Mouse (Mus musculus) stomach, embryonic 14.5 days (tissue): ENCODE data around the gene Aimp1. TPM values are rescaled to one million over a fixed set of nuclear protein-coding genes. Genes with fewer than 3 reads are reported as not detected.

Source experiments
- ATAC-seq: fragments of 200-750 bp; cut with Nextera tagmentation; 2 replicates; pipeline ENCODE4 v1.8.0; 2017; ENCODE audit warnings: low read depth, moderate TSS enrichment; ENCODE audit not compliant: insufficient number of reproducible peaks, insufficient read depth, low FRiP score
- H3K27ac ChIP-seq: fragments of 300-500 bp; sonication (generic); 2 replicates; pipeline ENCODE4 v1.5.1; 2014; ENCODE audit warnings: mild to moderate bottlenecking, low read length, moderate library complexity, mixed read lengths
- H3K27me3 ChIP-seq: fragments of 300-500 bp; sonication (generic); 2 replicates; pipeline ENCODE4 v1.6.1; 2014; ENCODE audit warnings: low read length, control low read depth, mixed read lengths; ENCODE audit not compliant: control insufficient read depth, insufficient read depth
- H3K36me3 ChIP-seq: fragments of 300-500 bp; sonication (generic); 2 replicates; pipeline ENCODE4 v1.6.1; 2014; ENCODE audit warnings: mild to moderate bottlenecking, control low read depth, low read length, moderate library complexity, mixed read lengths; ENCODE audit not compliant: control insufficient read depth, insufficient read depth
- H3K4me1 ChIP-seq: fragments of 300-500 bp; sonication (generic); 2 replicates; pipeline ENCODE4 v1.6.1; 2014; ENCODE audit warnings: low read length, control low read depth, mixed read lengths; ENCODE audit not compliant: control insufficient read depth, insufficient read depth
- H3K4me2 ChIP-seq: fragments of 300-500 bp; sonication (generic); replicated peaks from 2 replicates; pipeline ENCODE4 v1.6.1; 2014; ENCODE audit warnings: low read depth, low read length, control low read depth
- H3K4me3 ChIP-seq: fragments of 300-500 bp; sonication (generic); 2 replicates; pipeline ENCODE4 v1.5.1; 2014; ENCODE audit warnings: low read depth, low read length, control low read depth
- H3K9ac ChIP-seq: fragments of 300-500 bp; sonication (generic); replicated peaks from 2 replicates; pipeline ENCODE4 v1.6.1; 2014; ENCODE audit warnings: low read depth, mild to moderate bottlenecking, control low read depth, low read length, moderate library complexity, mixed read lengths
- H3K9me3 ChIP-seq: fragments of 300-500 bp; sonication (generic); 2 replicates; pipeline ENCODE4 v1.6.1; 2016; ENCODE audit warnings: low read depth, low read length, control low read depth; ENCODE audit not compliant: control insufficient read depth
- WGBS: fragments of 180-500 bp; shearing (Covaris S2); extraction: QIAGEN DNeasy Blood & Tissue Kit; methylation state at CpG from one replicate; pipeline ENCODE4 v1.1.7; 2014; 5-methylcytosine and 5-hydroxymethylcytosine counted together
- polyA plus RNA-seq: library from polyadenylated mRNA; unstranded; fragments of >200 nt; fragmentation: Nextera tagmentation; extraction: Ambion mirVana; gene quantifications from 2 replicates; pipeline ENCODE4 v1.2.1, GENCODE M21; 2014

Aimp1 gene
- polyA plus RNA-seq, 1 experiment from 2014 or later: 87.8 TPM

GRCm38 (mm10) chr3:132633261-132633660, 50.9 kb downstream of the Aimp1 start:
- no peak overlapping the region for H3K9ac ChIP-seq
- H3K4me1 ChIP-seq: no peaks in the 10 kb centered on the region
- no peaks in the 10 kb centered on the region for H3K9me3 ChIP-seq
- H3K27ac ChIP-seq: no peak overlapping the region
- H3K36me3 ChIP-seq: no peaks in the 10 kb centered on the region
- H3K27me3 ChIP-seq: no peaks in the 10 kb centered on the region
- H3K4me2 ChIP-seq: no peak overlapping the region
- no peak overlapping the region for H3K4me3 ChIP-seq
- no peak for ATAC-seq
- WGBS: 56% methylated on average over 2 of the region's 2 CpGs

- H3K27ac ChIP-seq: no peak within 1 kb of the TSS
- ATAC-seq: peak; percentile 28; the same call in 1 of the 2 replicates
- WGBS: 75% methylated on average over 11 of the region's 11 CpGs
- H3K36me3 ChIP-seq: no peaks in the 10 kb centered on the region
- no peak within 1 kb of the TSS for H3K4me3 ChIP-seq
- H3K27me3 ChIP-seq: no peaks in the 10 kb centered on the region
- no peak within 1 kb of the TSS for H3K4me2 ChIP-seq
- H3K4me1 ChIP-seq: no peaks in the 10 kb centered on the region
- no peaks in the 10 kb centered on the region for H3K9me3 ChIP-seq
- no peak within 1 kb of the TSS for H3K9ac ChIP-seq
These were observed 54.5 kb downstream of the Aimp1 start, which contains the start of gene Gimd1 for GRCm38 (mm10) chr3:132629601-132630239. Gene Gimd1, plus strand, starts transcription at chr3:132629820.

GRCm38 (mm10) chr3:132628741-132629140, 55.4 kb downstream of the Aimp1 start:
- Histone ChIP-seq H3K27me3 (no peaks in the 10 kb centered on the region), H3K4me2 (no peak overlapping the region), H3K36me3 (no peaks in the 10 kb centered on the region), H3K9me3 (no peaks in the 10 kb centered on the region), H3K4me3 (no peak overlapping the region), H3K9ac (no peak overlapping the region), H3K4me1 (no peaks in the 10 kb centered on the region), H3K27ac (no peak overlapping the region)
- ATAC-seq: no peak
- 29% methylated on average over 8 of the region's 8 CpGs for WGBS

Other genes starting within 250 kb of the Aimp1 start
- not detected in 2 replicates for gene Gimd1, start 54.5 kb downstream of the Aimp1 start, polyA plus RNA-seq
- gene Tbck, start 226 bp downstream of the Aimp1 start, polyA plus RNA-seq: 22.9 and 26.3 TPM in 2 replicates